Mouse (Mus musculus) ES-E14 (cell line): ENCODE measurements at regions not wholly inside any gene's neighbourhood (a gene's known extent, or its start where the extent isn't known, plus 50 kb on each side); places are given as distances from the start of the nearest gene placed in this dataset.
"Not testable (repeated sequence)": the region's sequence is repeated elsewhere in the genome, so short reads cannot be mapped to it uniquely, and the experiment has no call there.

ENCODE experiments used
- CHD2 ChIP-seq: IDR thresholded peaks from 2 replicates; pipeline ENCODE4 v1.6.1; 2014; ENCODE audit warnings: mild to moderate bottlenecking, low read depth, low read length, inconsistent platforms
- MAFK ChIP-seq: IDR thresholded peaks from 2 replicates; pipeline ENCODE4 v1.6.1; 2014; ENCODE audit warnings: mild to moderate bottlenecking, low read depth, low read length, inconsistent platforms; ENCODE audit not compliant: insufficient read depth
- ZC3H11A ChIP-seq: IDR thresholded peaks from 2 replicates; pipeline ENCODE4 v1.6.1; 2012; ENCODE audit warnings: low read depth, mild to moderate bottlenecking, inconsistent platforms, low read length, borderline replicate concordance

DNA sequence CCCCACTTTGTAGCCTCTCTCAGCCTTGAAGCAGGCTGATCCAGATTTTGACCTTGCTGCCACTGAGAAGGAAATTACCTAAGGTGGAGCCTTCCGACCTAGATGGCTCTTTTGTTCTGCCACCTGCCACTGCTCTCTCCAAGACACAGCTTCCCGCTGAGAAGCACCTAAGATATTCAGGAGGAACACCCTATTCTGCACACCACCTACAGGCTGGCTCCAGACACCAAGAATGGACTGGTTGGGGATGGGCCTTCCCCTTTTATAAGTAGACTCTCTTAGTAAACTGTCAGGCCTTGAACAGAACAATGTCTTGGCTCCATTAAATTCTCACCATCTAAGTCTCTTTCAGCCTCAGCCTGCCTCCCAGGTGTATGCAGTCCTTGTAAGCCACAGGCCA, 175.4 kb downstream of the Il13ra2 start:
- TF ChIP-seq CHD2, MAFK, ZC3H11A: not testable (repeated sequence)
